Mouse (Mus musculus): Measurements from ENCODE around the gene Hcar2.

DNA sequence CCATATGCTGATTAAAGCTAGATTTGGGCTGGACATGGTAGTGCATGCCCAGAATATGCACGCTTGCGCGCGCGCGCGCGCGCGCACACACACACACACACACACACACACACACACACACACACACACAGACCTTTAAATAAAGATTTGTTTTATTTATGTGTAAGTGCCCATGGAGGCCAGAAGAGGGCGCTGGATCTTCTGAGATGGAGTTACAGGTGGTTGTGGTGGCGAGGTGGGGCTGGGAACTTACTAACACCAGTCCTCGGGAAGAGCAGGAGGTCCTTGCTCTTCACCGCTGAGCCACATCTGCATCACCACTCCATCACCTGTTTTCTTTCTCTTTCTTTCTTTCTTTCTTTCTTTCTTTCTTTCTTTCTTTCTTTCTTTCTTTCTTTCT, 15.5 kb upstream of the Hcar2 start:
- no peak for TF ChIP-seq POLR2A (IDR thresholded peaks at IDR 0.05; ENCODE audit: control insufficient read depth, extremely low read depth, insufficient read depth, low read length, poor library complexity)
- TF ChIP-seq CTCF (IDR thresholded peaks at IDR 0.05; ENCODE audit: borderline replicate concordance, control insufficient read depth, extremely low read depth, insufficient read depth, low read length, poor library complexity): no peak
